Comparison of ENCODE assay signal across 19 mouse cellular contexts in the genomic region with DNA sequence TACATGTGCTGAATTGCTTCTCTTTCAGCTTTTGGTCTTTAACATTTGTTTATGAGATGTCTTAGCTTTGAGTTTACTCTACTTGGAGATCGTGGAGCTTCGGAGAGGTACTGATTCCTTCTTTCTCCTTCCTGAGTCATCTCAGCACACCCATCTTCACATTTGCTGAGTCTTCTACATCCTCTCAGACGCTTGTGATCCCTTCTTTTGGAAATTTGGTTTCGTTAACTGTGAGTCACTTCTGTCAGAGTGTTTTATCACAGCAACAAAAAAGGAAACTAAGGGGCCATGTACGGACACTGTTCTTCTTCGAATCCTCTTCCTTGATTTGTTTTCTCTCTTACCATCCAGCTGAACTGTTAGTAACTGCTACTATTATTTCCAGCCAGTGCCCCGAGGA.
"Had no signal": no experiment of that assay in that cellular context is flagged by ENCODE, and none has a peak within 500 bp of the region (broad histone marks: within the 10 kb centered on the region; RNA-seq: fewer than 3 reads in every experiment).

No protein-coding gene starts in this region.

- H3K4me2 ChIP-seq: liver, embryonic 15.5 days; lung, embryonic 15.5 days; midbrain, embryonic 11.5 days; midbrain, embryonic 13.5 days; midbrain, embryonic 15.5 days had no signal

- DNase-seq: liver, postnatal 0 days; lung, adult 2 months; lung, postnatal 14 days; lung, postnatal 36 days; retina, postnatal 1 day; right cerebral cortex, postnatal 14 days; right cerebral cortex, postnatal 4 days; spleen, adult 18-20 months; thymus, adult 18-20 months; thymus, postnatal 14 days; thymus, postnatal 36 days had no signal

- H3K4me3 ChIP-seq: liver, embryonic 15.5 days; lung, embryonic 15.5 days; megakaryocyte, embryonic 14.5 days; midbrain, embryonic 13.5 days; midbrain, embryonic 15.5 days had no signal

- H3K36me3 ChIP-seq: liver, embryonic 15.5 days; lung, embryonic 15.5 days; midbrain, embryonic 13.5 days; midbrain, embryonic 15.5 days had no signal

- H3K9ac ChIP-seq: liver, embryonic 15.5 days; liver, postnatal 0 days; lung, embryonic 15.5 days; midbrain, embryonic 13.5 days; midbrain, embryonic 15.5 days had no signal

- H3K27me3 ChIP-seq: liver, embryonic 15.5 days; lung, embryonic 15.5 days; megakaryocyte, embryonic 14.5 days; midbrain, embryonic 15.5 days had no signal

- H3K27ac ChIP-seq: liver, embryonic 15.5 days; lung, embryonic 15.5 days; macrophage; midbrain, embryonic 13.5 days; midbrain, embryonic 15.5 days had no signal

- H3K9me3 ChIP-seq: liver, embryonic 15.5 days; lung, embryonic 15.5 days; midbrain, embryonic 13.5 days; midbrain, embryonic 15.5 days had no signal

- ATAC-seq: liver, postnatal 0 days; lung, postnatal 0 days; midbrain, embryonic 13.5 days; midbrain, embryonic 15.5 days had no signal
